Mouse (Mus musculus) forebrain, embryonic 11.5 days (tissue): Measurements from ENCODE around the gene Tbkbp1. TPM values are rescaled to one million over a fixed set of nuclear protein-coding genes. Genes with fewer than 3 reads are reported as not detected.

Experiments
- ATAC-seq: fragments of 200-750 bp; cut with Nextera tagmentation; replicated peaks from 2 replicates; pipeline ENCODE4 v1.8.0; 2017; ENCODE audit warnings: moderate TSS enrichment; ENCODE audit not compliant: low FRiP score
- DNase-seq: peaks from one replicate; pipeline ENCODE4 v3.0.0-alpha.2; 2017; ENCODE audit warnings: low spot score
- H3K27ac ChIP-seq: fragments of 300-500 bp; sonication (generic); 2 replicates; pipeline ENCODE4 v1.5.1; 2014; ENCODE audit warnings: low read depth, low read length
- H3K27me3 ChIP-seq: fragments of 300-500 bp; sonication (generic); 2 replicates; pipeline ENCODE4 v1.6.1; 2014; ENCODE audit warnings: mild to moderate bottlenecking, low read length, mixed read lengths; ENCODE audit not compliant: control insufficient read depth, insufficient read depth
- H3K36me3 ChIP-seq: fragments of 300-500 bp; sonication (generic); 2 replicates; pipeline ENCODE4 v1.6.1; 2014; ENCODE audit warnings: mild to moderate bottlenecking, low read length, moderate library complexity, mixed read lengths; ENCODE audit not compliant: control insufficient read depth, insufficient read depth
- H3K4me1 ChIP-seq: fragments of 300-500 bp; sonication (generic); replicated peaks from 2 replicates; pipeline ENCODE4 v1.6.1; 2014; ENCODE audit warnings: low read length, mixed read lengths; ENCODE audit not compliant: control insufficient read depth, insufficient read depth
- H3K4me2 ChIP-seq: fragments of 300-500 bp; sonication (generic); 2 replicates; pipeline ENCODE4 v1.6.1; 2014; ENCODE audit warnings: low read depth, mild to moderate bottlenecking, low read length, moderate library complexity, mixed read lengths; ENCODE audit not compliant: severe bottlenecking
- H3K4me3 ChIP-seq: fragments of 300-500 bp; sonication (generic); 2 replicates; pipeline ENCODE4 v1.5.1; 2014; ENCODE audit warnings: low read depth, low read length
- H3K9ac ChIP-seq: fragments of 300-500 bp; sonication (generic); 2 replicates; pipeline ENCODE4 v1.6.1; 2014; ENCODE audit warnings: low read length
- H3K9me3 ChIP-seq: fragments of 300-500 bp; sonication (generic); 2 replicates; pipeline ENCODE4 v1.6.1; 2016; ENCODE audit warnings: low read length, mixed read lengths; ENCODE audit not compliant: control insufficient read depth
- WGBS: fragments of 180-500 bp; shearing (Covaris S2); extraction: QIAGEN DNeasy Blood & Tissue Kit; methylation state at CpG from one replicate; pipeline ENCODE4 v1.1.7; 2014; 5-methylcytosine and 5-hydroxymethylcytosine counted together
- polyA plus RNA-seq: library from polyadenylated mRNA; unstranded; fragments of >200 nt; fragmentation: Nextera tagmentation; extraction: Ambion mirVana; gene quantifications from 2 replicates; pipeline ENCODE4 v1.2.1, GENCODE M21; 2014

The Tbkbp1 gene
- polyA plus RNA-seq, 1 experiment from 2014 or later: 5.4 TPM

GRCm38 (mm10) chr11:97149995-97150410 is 1.3 kb downstream of the Tbkbp1 start:
- 7% methylated on average over 14 of the region's 14 CpGs for WGBS
- peaks cover 28% of the 10 kb centered on the region for H3K4me1 ChIP-seq
- ATAC-seq: 0 out of 2 replicates have a peak, but pooled peaks have one; percentile 6

GRCm38 (mm10) chr11:97149026-97149425 is 2.3 kb downstream of the Tbkbp1 start:
- Histone ChIP-seq H3K27me3 (no peaks in the 10 kb centered on the region), H3K9me3 (no peaks in the 10 kb centered on the region), H3K36me3 (no peaks in the 10 kb centered on the region), H3K4me1 (peaks cover 28% of the 10 kb centered on the region), H3K4me3 (no peak overlapping the region), H3K4me2 (peak overlapping the region; percentile 75; the same call in 1 of the 2 replicates), H3K27ac (no peak overlapping the region), H3K9ac (no peak overlapping the region)
- ATAC-seq (no peak), DNase-seq (no peak)
- 20% methylated on average over 8 of the region's 9 CpGs for WGBS

More at GRCm38 (mm10) chr11:97149995-97150410, 1.3 kb downstream of the Tbkbp1 start:
- DNase-seq: peak; percentile 64
- Histone ChIP-seq H3K9me3 (no peaks in the 10 kb centered on the region), H3K36me3 (no peaks in the 10 kb centered on the region), H3K4me2 (peak overlapping the region; percentile 75), H3K27me3 (no peaks in the 10 kb centered on the region), H3K4me3 (peak overlapping the region; percentile 75), H3K27ac (peak overlapping the region; percentile 76; the same call in 1 of the 2 replicates), H3K9ac (peak overlapping the region; percentile 85)

DNA sequence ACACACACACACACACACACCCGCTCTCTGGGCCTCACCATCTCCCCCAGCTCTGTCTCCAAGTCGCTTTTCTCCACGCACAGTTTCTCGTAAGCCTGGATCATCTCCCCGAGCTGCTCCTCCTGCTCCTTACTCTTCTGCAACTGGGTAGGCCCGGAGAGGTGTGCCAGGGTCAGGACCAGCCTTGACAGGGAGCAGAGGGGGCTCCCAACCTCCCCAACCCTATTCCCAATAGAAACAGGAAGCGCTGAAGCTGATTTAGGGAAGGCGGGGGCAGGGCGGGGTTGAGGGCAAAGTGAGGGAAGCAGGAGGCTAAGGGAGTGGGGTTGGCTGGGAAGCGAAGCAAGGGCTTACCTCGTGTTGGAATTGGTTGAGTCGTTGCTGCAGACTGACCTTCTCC is 2.7 kb downstream of the Tbkbp1 start:
- H3K4me1 ChIP-seq: peaks cover 28% of the 10 kb centered on the region
- H3K27ac ChIP-seq: no peak overlapping the region
- H3K4me2 ChIP-seq: no peak overlapping the region
- no peak overlapping the region for H3K9ac ChIP-seq
- no peaks in the 10 kb centered on the region for H3K27me3 ChIP-seq
- DNase-seq (no peak), ATAC-seq (no peak)
- WGBS: 35% methylated on average over 12 of the region's 12 CpGs
- H3K36me3 ChIP-seq: no peaks in the 10 kb centered on the region
- H3K4me3 ChIP-seq: no peak overlapping the region
- no peaks in the 10 kb centered on the region for H3K9me3 ChIP-seq

- 87% methylated on average over 8 of the region's 8 CpGs for WGBS
- peak; percentile 50 for DNase-seq
These were observed 4.0 kb downstream of the Tbkbp1 start for GRCm38 (mm10) chr11:97147333-97147732.

DNA sequence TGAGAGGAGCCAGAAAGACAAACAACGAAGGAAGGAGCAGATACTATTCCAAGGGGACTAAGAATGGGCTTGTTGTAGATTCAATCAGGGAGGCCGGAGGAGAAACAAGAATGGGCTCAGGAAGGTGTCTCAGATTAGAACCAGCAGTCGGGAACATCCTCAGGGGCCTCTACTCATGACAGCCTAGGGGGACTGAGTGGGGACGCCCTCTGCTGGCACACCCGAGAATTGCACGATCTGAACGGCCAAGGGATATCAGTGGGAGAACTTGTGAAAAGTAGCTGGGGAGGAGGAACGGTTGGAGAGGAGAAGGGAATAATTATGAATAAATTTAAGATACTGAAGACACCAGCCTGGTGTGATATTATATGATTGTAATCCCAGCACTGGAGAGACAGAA is 4.6 kb downstream of the Tbkbp1 start:
- no peak overlapping the region for H3K9ac ChIP-seq
- ATAC-seq: no peak
- H3K4me3 ChIP-seq: no peak overlapping the region
- peaks cover 18% of the 10 kb centered on the region for H3K4me1 ChIP-seq
- no peaks in the 10 kb centered on the region for H3K9me3 ChIP-seq
- peak; percentile 91 for DNase-seq
- H3K4me2 ChIP-seq: no peak overlapping the region
- no peak overlapping the region for H3K27ac ChIP-seq
- no peaks in the 10 kb centered on the region for H3K27me3 ChIP-seq
- WGBS: 11% methylated on average over 8 of the region's 8 CpGs
- no peaks in the 10 kb centered on the region for H3K36me3 ChIP-seq

More at GRCm38 (mm10) chr11:97147333-97147732, 4.0 kb downstream of the Tbkbp1 start:
- no peak overlapping the region for H3K4me2 ChIP-seq
- no peaks in the 10 kb centered on the region for H3K36me3 ChIP-seq
- no peak overlapping the region for H3K9ac ChIP-seq
- no peaks in the 10 kb centered on the region for H3K27me3 ChIP-seq
- H3K9me3 ChIP-seq: no peaks in the 10 kb centered on the region
- no peak overlapping the region for H3K4me3 ChIP-seq
- H3K27ac ChIP-seq: no peak overlapping the region
- no peak for ATAC-seq
- peaks cover 23% of the 10 kb centered on the region for H3K4me1 ChIP-seq

DNA sequence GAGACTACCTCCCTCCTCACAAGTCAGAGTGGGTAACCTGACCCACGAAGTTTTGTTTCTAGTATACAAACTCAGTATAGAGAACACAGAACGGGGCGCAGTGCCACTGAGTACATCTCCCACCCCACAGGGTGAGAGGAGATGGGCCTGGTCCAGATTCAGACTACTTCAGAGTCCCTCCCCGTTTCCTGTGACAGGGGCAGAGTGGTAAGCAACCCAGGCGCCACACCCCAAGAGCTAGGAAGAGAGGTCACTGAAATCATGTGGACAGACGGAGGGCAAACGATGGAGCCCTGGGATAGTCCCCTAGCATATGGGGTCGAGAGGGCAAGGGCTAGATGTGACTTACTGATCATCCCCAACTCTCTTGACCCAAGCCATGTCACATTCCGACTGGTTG is 5.3 kb downstream of the Tbkbp1 start:
- H3K9me3 ChIP-seq: no peaks in the 10 kb centered on the region
- no peak for DNase-seq
- H3K4me2 ChIP-seq: no peak overlapping the region
- H3K4me1 ChIP-seq: peaks cover 18% of the 10 kb centered on the region
- H3K27ac ChIP-seq: no peak overlapping the region
- WGBS: 86% methylated on average over 9 of the region's 9 CpGs
- no peak overlapping the region for H3K4me3 ChIP-seq
- no peak for ATAC-seq
- no peak overlapping the region for H3K9ac ChIP-seq
- no peaks in the 10 kb centered on the region for H3K27me3 ChIP-seq
- H3K36me3 ChIP-seq: no peaks in the 10 kb centered on the region

GRCm38 (mm10) chr11:97145320-97145719 is 6.0 kb downstream of the Tbkbp1 start:
- Histone ChIP-seq H3K4me3 (no peak overlapping the region), H3K9me3 (no peaks in the 10 kb centered on the region), H3K4me2 (no peak overlapping the region), H3K27ac (no peak overlapping the region), H3K9ac (no peak overlapping the region), H3K27me3 (no peaks in the 10 kb centered on the region), H3K36me3 (no peaks in the 10 kb centered on the region), H3K4me1 (peaks cover 18% of the 10 kb centered on the region)
- no peak for ATAC-seq
- peak; percentile 50 for DNase-seq
- WGBS: 85% methylated on average over 2 of the region's 2 CpGs

GRCm38 (mm10) chr11:97143196-97143900 is 7.9 kb downstream of the Tbkbp1 start:
- Histone ChIP-seq H3K27ac (no peak overlapping the region), H3K4me1 (peaks cover 12% of the 10 kb centered on the region), H3K9ac (no peak overlapping the region), H3K36me3 (no peaks in the 10 kb centered on the region), H3K27me3 (peaks cover 9% of the 10 kb centered on the region; the same call in 1 of the 2 replicates), H3K4me2 (no peak overlapping the region), H3K4me3 (no peak overlapping the region), H3K9me3 (no peaks in the 10 kb centered on the region)
- 78% methylated on average over 9 of the region's 9 CpGs for WGBS
- ATAC-seq (no peak), DNase-seq (no peak)

GRCm38 (mm10) chr11:97142159-97142608 is 9.1 kb downstream of the Tbkbp1 start:
- DNase-seq (no peak), ATAC-seq (no peak)
- no peaks in the 10 kb centered on the region; the same call in 1 of the 2 replicates for H3K36me3 ChIP-seq
- H3K4me2 ChIP-seq: no peak overlapping the region
- no peak overlapping the region for H3K4me3 ChIP-seq
- no peak overlapping the region for H3K9ac ChIP-seq
- H3K27me3 ChIP-seq: peaks cover 13% of the 10 kb centered on the region; the same call in 1 of the 2 replicates
- peaks cover 19% of the 10 kb centered on the region for H3K4me1 ChIP-seq
- no peaks in the 10 kb centered on the region for H3K9me3 ChIP-seq
- no peak overlapping the region for H3K27ac ChIP-seq
- 72% methylated on average over 8 of the region's 8 CpGs for WGBS
